Mouse (Mus musculus): ENCODE results near the gene Nt5c3b.

GRCm38 (mm10) chr11:100425851-100426250, 15.8 kb downstream of the Nt5c3b start:
- peak; percentile 84 for TF ChIP-seq CTCF (IDR thresholded peaks at IDR 0.05; ENCODE audit: control insufficient read depth, insufficient read depth, insufficient read length)
- no peak for TF ChIP-seq CEBPB (IDR thresholded peaks at IDR 0.05; ENCODE audit: low read depth)
- TF ChIP-seq USF1 (IDR thresholded peaks at IDR 0.05; ENCODE audit: low read depth), result no peak
